Mouse (Mus musculus): Measurements from ENCODE around the gene Nup133. TPM values are rescaled to one million over a fixed set of nuclear protein-coding genes. Genes with fewer than 3 reads are reported as not detected.

Gene Nup133
- polyA plus RNA-seq, 1 experiment from 2014 or later: 47.4 TPM

Other genes starting within 250 kb of the Nup133 start
- gene Rab4a, start 143.3 kb downstream of the Nup133 start, polyA plus RNA-seq (2014; fragmentation: Nextera tagmentation; extraction: Ambion mirVana): 61.8 and 65.9 TPM in 2 replicates
- gene Ccsap, start 89.1 kb downstream of the Nup133 start, polyA plus RNA-seq (2014; fragmentation: Nextera tagmentation; extraction: Ambion mirVana): 4.6 and 5.2 TPM in 2 replicates
- 2.5 and 6.7 TPM in 2 replicates for gene Acta1, start 54.5 kb downstream of the Nup133 start, polyA plus RNA-seq (2014; fragmentation: Nextera tagmentation; extraction: Ambion mirVana)
- 115 and 134 TPM in 2 replicates for gene Abcb10, start 33.9 kb upstream of the Nup133 start, polyA plus RNA-seq (2014; fragmentation: Nextera tagmentation; extraction: Ambion mirVana)
- gene Taf5l, start 72.1 kb upstream of the Nup133 start, polyA plus RNA-seq (2014; fragmentation: Nextera tagmentation; extraction: Ambion mirVana): 62.5 and 67.4 TPM in 2 replicates
- 11.0 and 13.7 TPM in 2 replicates for gene Urb2, start 72.2 kb upstream of the Nup133 start, polyA plus RNA-seq (2014; fragmentation: Nextera tagmentation; extraction: Ambion mirVana)

Measured in liver, embryonic 11.5 days (tissue).